Mouse (Mus musculus): ENCODE results near the gene Sh3tc1.

DNA sequence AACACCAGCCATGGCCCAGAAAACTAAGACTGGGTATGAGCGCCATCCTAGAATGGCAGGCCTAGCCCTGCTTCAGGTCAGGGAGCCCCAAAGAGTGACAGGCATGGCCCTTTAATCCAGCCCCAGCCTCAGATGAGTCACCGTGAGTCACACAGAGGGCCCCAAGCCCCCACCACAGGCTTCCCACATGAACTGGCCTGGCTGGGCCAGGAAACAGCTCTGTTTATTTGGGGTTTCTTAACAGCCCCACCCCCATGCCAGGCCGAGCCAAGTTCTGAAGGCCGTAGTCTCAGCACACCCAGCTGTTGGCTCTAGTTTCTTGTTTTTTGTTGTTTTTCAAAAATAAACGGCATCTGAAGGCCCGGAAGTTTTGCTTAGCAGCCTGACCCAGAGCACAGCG is 66.7 kb downstream of the Sh3tc1 start:
- TF ChIP-seq EP300 (optimal IDR thresholded peaks at IDR 0.05) = peak; percentile 7
- no peak for TF ChIP-seq CTCF (IDR thresholded peaks at IDR 0.05; ENCODE audit: low read depth)

Data from stomach, postnatal 0 days (tissue).